Mouse (Mus musculus) forebrain, embryonic 12.5 days (tissue): Measurements from ENCODE around the gene Ess2. TPM values are rescaled to one million over a fixed set of nuclear protein-coding genes. Genes with fewer than 3 reads are reported as not detected.

Experiments used
- polyA plus RNA-seq: library from polyadenylated mRNA; unstranded; fragments of >200 nt; fragmentation: Nextera tagmentation; extraction: Ambion mirVana; gene quantifications from 2 replicates; pipeline ENCODE4 v1.2.1, GENCODE M21; 2016

The Ess2 gene
- polyA plus RNA-seq, 1 experiment from 2014 or later = 54.2 TPM

Other genes with a start within 250 kb of the Ess2 start
- 45.1 and 46.7 TPM in 2 replicates for gene Med15, start 178.5 kb downstream of the Ess2 start, polyA plus RNA-seq
- 49.7 and 50.4 TPM in 2 replicates for gene Klhl22, start 151.7 kb downstream of the Ess2 start, polyA plus RNA-seq
- 5.3 and 7.3 TPM in 2 replicates for gene Scarf2, start 114.1 kb downstream of the Ess2 start, polyA plus RNA-seq
- not detected in 2 replicates for gene B830017H08Rik, start 78.2 kb downstream of the Ess2 start, polyA plus RNA-seq
- gene Car15, start 73.0 kb downstream of the Ess2 start, polyA plus RNA-seq = 4.4 and 5.1 TPM in 2 replicates
- 0.43 and 0.97 TPM in 2 replicates for gene Gm20518, start 19.7 kb downstream of the Ess2 start, polyA plus RNA-seq
- gene Tssk1, start 17.1 kb downstream of the Ess2 start, polyA plus RNA-seq = 0.10 TPM in 1 of 2 replicates, not detected in the other
- 97.9 and 106 TPM in 2 replicates for gene Dgcr2, start 12.8 kb downstream of the Ess2 start, polyA plus RNA-seq
- gene Tssk2, start 12.7 kb downstream of the Ess2 start, polyA plus RNA-seq = not detected in 2 replicates
- 0.45 TPM in 1 of 2 replicates, not detected in the other for gene Gsc2, start 3.7 kb upstream of the Ess2 start, polyA plus RNA-seq
- gene Slc25a1, start 16.9 kb upstream of the Ess2 start, polyA plus RNA-seq = 108 and 109 TPM in 2 replicates
- not detected in 2 replicates for gene Vpreb2, start 69.1 kb upstream of the Ess2 start, polyA plus RNA-seq
- 149 and 150 TPM in 2 replicates for gene Dgcr6, start 141.5 kb upstream of the Ess2 start, polyA plus RNA-seq
- gene Prodh, start 178.9 kb upstream of the Ess2 start, polyA plus RNA-seq = 5.9 and 7.7 TPM in 2 replicates
- gene Rtn4r, start 216.3 kb upstream of the Ess2 start, polyA plus RNA-seq = 5.4 and 6.2 TPM in 2 replicates